Comparison of ENCODE assay signal across 29 mouse cellular contexts in genomic region chr7:99845533-99846236, GRCm38 (mm10). TPM values are rescaled to one million over a fixed set of nuclear protein-coding genes. Genes with fewer than 3 reads are reported as not detected.
DNase-seq lines count a peak whose midpoint lies in the region; ATAC-seq and TF ChIP-seq lines count a peak whose summit lies in the region.
"Had no signal": no experiment of that assay in that cellular context is flagged by ENCODE, and none has a peak within 500 bp of the region (broad histone marks: within the 10 kb centered on the region; RNA-seq: fewer than 3 reads in every experiment).

No protein-coding gene starts in this region.

- no peaks in the 10 kb centered on the region for H3K27me3 ChIP-seq in heart, embryonic 10.5 days (ENCODE audit: insufficient read depth, poor library complexity, severe bottlenecking)
- no peaks in the 10 kb centered on the region for H3K27me3 ChIP-seq in lung, postnatal 0 days (replicated peaks; ENCODE audit: insufficient read depth, low read length)
- H3K27me3 ChIP-seq: CH12.LX; embryonic facial prominence, embryonic 12.5 days; hindbrain, embryonic 13.5 days; limb, embryonic 12.5 days; liver, embryonic 15.5 days; neural tube, embryonic 12.5 days; Patski had no signal

- no peak overlapping the region for H3K4me3 ChIP-seq in heart, embryonic 10.5 days
- H3K4me3 ChIP-seq in lung, postnatal 0 days (ENCODE audit: low read depth, low read length): no peak overlapping the region
- H3K4me3 ChIP-seq: embryonic facial prominence, embryonic 12.5 days; hindbrain, embryonic 13.5 days; layer of hippocampus, adult 2 months; left cerebral cortex, adult 2 months; limb, embryonic 12.5 days; liver, embryonic 15.5 days; neural tube, embryonic 12.5 days had no signal

- peaks cover 74% of the 10 kb centered on the region for H3K36me3 ChIP-seq in heart, embryonic 10.5 days
- peaks cover 11% of the 10 kb centered on the region for H3K36me3 ChIP-seq in lung, postnatal 0 days (ENCODE audit: insufficient read depth, low read length)

- no peak for TF ChIP-seq EP300 in lung, postnatal 0 days (IDR thresholded peaks at IDR 0.05)

- no peak overlapping the region for H3K9ac ChIP-seq in lung, postnatal 0 days (replicated peaks; ENCODE audit: low read depth)
- H3K9ac ChIP-seq: embryonic facial prominence, embryonic 12.5 days; hindbrain, embryonic 13.5 days; limb, embryonic 12.5 days; liver, embryonic 15.5 days; lung, embryonic 14.5 days; neural tube, embryonic 12.5 days had no signal

- H3K4me1 ChIP-seq in heart, embryonic 10.5 days: 0 out of 2 replicates have a peak, but pooled peaks cover 8% of the 10 kb centered on the region
- peaks cover 4% of the 10 kb centered on the region; the same call in 1 of the 2 replicates for H3K4me1 ChIP-seq in lung, postnatal 0 days (ENCODE audit: insufficient read depth, low read depth, low read length)
- H3K4me1 ChIP-seq: embryonic facial prominence, embryonic 12.5 days; limb, embryonic 12.5 days; liver, embryonic 15.5 days; neural tube, embryonic 12.5 days had no signal

- H3K27ac ChIP-seq in heart, embryonic 10.5 days: peak overlapping the region; percentile 36; the same call in 1 of the 2 replicates
- no peak overlapping the region for H3K27ac ChIP-seq in lung, postnatal 0 days (ENCODE audit: low read length)
- H3K27ac ChIP-seq: embryonic facial prominence, embryonic 12.5 days; hindbrain, embryonic 13.5 days; layer of hippocampus, adult 2 months; left cerebral cortex, adult 2 months; limb, embryonic 12.5 days; liver, embryonic 15.5 days; neural tube, embryonic 12.5 days had no signal

- H3K9me3 ChIP-seq in heart, embryonic 10.5 days: no peaks in the 10 kb centered on the region
- H3K9me3 ChIP-seq in lung, postnatal 0 days (ENCODE audit: low read length): no peaks in the 10 kb centered on the region
- H3K9me3 ChIP-seq: embryonic facial prominence, embryonic 12.5 days; hindbrain, embryonic 13.5 days; limb, embryonic 12.5 days; liver, embryonic 15.5 days; neural tube, embryonic 12.5 days had no signal

- peak; percentile 14; the same call in 1 of the 2 replicates for ATAC-seq in lung, postnatal 0 days
- ATAC-seq: forebrain, embryonic 14.5 days; midbrain, embryonic 16.5 days; Patski had no signal

- WGBS in heart, embryonic 10.5 days: 89% methylated on average over 8 of the region's 8 CpGs
- 82% methylated on average over 8 of the region's 8 CpGs for WGBS in lung, postnatal 0 days

- TF ChIP-seq CTCF in lung, postnatal 0 days (IDR thresholded peaks at IDR 0.05): no peak

- peak; percentile 21 for DNase-seq in gastrocnemius, adult 18-20 months (ENCODE audit: low spot score)
- no peak for DNase-seq in gastrocnemius, adult 8-10 months (ENCODE audit: low spot score in 2 of 2)
- no peak for DNase-seq in heart, embryonic 10.5 days (ENCODE audit: low spot score)
- DNase-seq in heart, adult 9 months (ENCODE audit: low spot score in 2 of 2): no peak
- DNase-seq in lung, postnatal 0 days (ENCODE audit: low spot score): no peak
- DNase-seq in lung, postnatal 4 days: no peak
- DNase-seq in cerebellum, adult 9-10 months: no peak
- no peak for DNase-seq in ovary, postnatal 10 days (ENCODE audit: low spot score)
- DNase-seq: adrenal gland, postnatal 14 days; cerebellum, adult 11 months; cerebellum, adult 9-11 months; embryo, embryonic 11 days; kidney, adult 2 months; kidney, postnatal 36 days; lung, embryonic 14.5 days; right cerebral cortex, postnatal 4 days had no signal

- H3K4me2 ChIP-seq in lung, postnatal 0 days (replicated peaks; ENCODE audit: low read depth, low read length): no peak overlapping the region
- H3K4me2 ChIP-seq: embryonic facial prominence, embryonic 12.5 days; hindbrain, embryonic 13.5 days; limb, embryonic 12.5 days; liver, embryonic 15.5 days; lung, embryonic 14.5 days; midbrain, embryonic 11.5 days; neural tube, embryonic 12.5 days had no signal

RNA-seq across cellular contexts. Expression of gene Xrra1, which starts 13.2 kb away (rescaled TPM):
- total RNA-seq in gastrocnemius, adult 18-20 months (2021): 1 to 10 TPM in 1 of 2 experiments, under 1 TPM in 1; 0.66 to 1.2 TPM
- total RNA-seq in gastrocnemius, adult 8-10 months (2022): under 1 TPM; 0.31 to 0.80 (median 0.74) TPM
- 0.24 and 0.31 TPM in 2 replicates for polyA plus RNA-seq in heart, embryonic 10.5 days (2016; fragmentation: Nextera tagmentation; extraction: Ambion mirVana)
- 1.1 and 1.3 TPM in 2 replicates for polyA plus RNA-seq in lung, postnatal 0 days (2015; fragmentation: Nextera tagmentation; extraction: Ambion mirVana)
- total RNA-seq: liver, adult 2 months had no signal
- polyA plus RNA-seq: liver, adult 2 months; liver, embryonic 15.5 days had no signal

RNA-seq across cellular contexts. Expression of gene Neu3, which starts 17.5 kb away (rescaled TPM):
- 1 to 10 TPM; 2.5 to 3.0 TPM for total RNA-seq in gastrocnemius, adult 18-20 months (2021)
- total RNA-seq in gastrocnemius, adult 8-10 months (2022): 1 to 10 TPM; 2.7 to 3.5 (median 2.9) TPM
- polyA plus RNA-seq in heart, embryonic 10.5 days (2016; fragmentation: Nextera tagmentation; extraction: Ambion mirVana): 3.1 and 3.3 TPM in 2 replicates
- polyA plus RNA-seq in lung, postnatal 0 days (2015; fragmentation: Nextera tagmentation; extraction: Ambion mirVana): 5.8 and 7.6 TPM in 2 replicates

RNA-seq across cellular contexts. Expression of gene Spcs2, which starts 17.6 kb away (rescaled TPM):
- total RNA-seq in gastrocnemius, adult 18-20 months (2021): 10 to 100 TPM; 78.8 to 79.8 TPM
- 100 to 1,000 TPM in 2 of 4 experiments, 10 to 100 TPM in 2; 80.9 to 103 (median 97.5) TPM for total RNA-seq in gastrocnemius, adult 8-10 months (2022)
- polyA plus RNA-seq in heart, embryonic 10.5 days (2016; fragmentation: Nextera tagmentation; extraction: Ambion mirVana): 241 and 302 TPM in 2 replicates
- polyA plus RNA-seq in lung, postnatal 0 days (2015; fragmentation: Nextera tagmentation; extraction: Ambion mirVana): 318 and 342 TPM in 2 replicates
